Mouse (Mus musculus): ENCODE measurements around the gene Ethe1. TPM values are rescaled to one million over a fixed set of nuclear protein-coding genes. Genes with fewer than 3 reads are reported as not detected.
A peak's percentile ranks its signal among the peaks of the same experiment; 100 is the strongest.
"Not testable (repeated sequence)": the region's sequence is repeated elsewhere in the genome, so short reads cannot be mapped to it uniquely, and the experiment has no call there.

The Ethe1 gene
- polyA plus RNA-seq, 1 experiment, result 18.2 TPM

DNA sequence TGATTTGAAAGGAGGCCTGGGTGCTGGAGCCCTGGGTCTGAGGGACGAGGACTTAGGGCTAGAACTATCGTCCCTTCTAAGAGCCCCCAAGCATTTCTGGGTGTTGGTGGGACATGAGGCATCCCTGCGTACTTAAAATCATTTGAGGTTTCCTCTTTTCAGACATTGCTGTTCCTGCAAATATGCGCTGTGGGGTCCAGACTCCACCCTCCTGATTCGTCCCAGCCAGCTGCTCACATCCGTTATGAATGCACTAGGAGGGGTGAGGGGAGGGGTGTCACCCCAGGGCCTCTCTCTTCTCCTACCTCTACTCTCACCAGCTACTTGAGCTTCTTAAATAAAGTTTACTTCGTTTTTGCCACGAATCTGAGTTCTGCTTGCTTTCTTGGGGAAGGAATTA lies 21.2 kb downstream of the Ethe1 start:
- H3K27ac ChIP-seq (ENCODE audit: insufficient read depth, low read depth, low read length), result no peak overlapping the region
- H3K4me3 ChIP-seq (ENCODE audit: insufficient read depth, low read length), result no peak overlapping the region
- H3K4me1 ChIP-seq (ENCODE audit: control insufficient read depth, insufficient read depth, low read length), result peaks cover 9% of the 10 kb centered on the region
- TF ChIP-seq POLR2A (IDR thresholded peaks at IDR 0.05; ENCODE audit: borderline replicate concordance, low read depth, low read length) (no peak), CTCF (IDR thresholded peaks at IDR 0.05; ENCODE audit: low read depth, low read length) (no peak)

DNA sequence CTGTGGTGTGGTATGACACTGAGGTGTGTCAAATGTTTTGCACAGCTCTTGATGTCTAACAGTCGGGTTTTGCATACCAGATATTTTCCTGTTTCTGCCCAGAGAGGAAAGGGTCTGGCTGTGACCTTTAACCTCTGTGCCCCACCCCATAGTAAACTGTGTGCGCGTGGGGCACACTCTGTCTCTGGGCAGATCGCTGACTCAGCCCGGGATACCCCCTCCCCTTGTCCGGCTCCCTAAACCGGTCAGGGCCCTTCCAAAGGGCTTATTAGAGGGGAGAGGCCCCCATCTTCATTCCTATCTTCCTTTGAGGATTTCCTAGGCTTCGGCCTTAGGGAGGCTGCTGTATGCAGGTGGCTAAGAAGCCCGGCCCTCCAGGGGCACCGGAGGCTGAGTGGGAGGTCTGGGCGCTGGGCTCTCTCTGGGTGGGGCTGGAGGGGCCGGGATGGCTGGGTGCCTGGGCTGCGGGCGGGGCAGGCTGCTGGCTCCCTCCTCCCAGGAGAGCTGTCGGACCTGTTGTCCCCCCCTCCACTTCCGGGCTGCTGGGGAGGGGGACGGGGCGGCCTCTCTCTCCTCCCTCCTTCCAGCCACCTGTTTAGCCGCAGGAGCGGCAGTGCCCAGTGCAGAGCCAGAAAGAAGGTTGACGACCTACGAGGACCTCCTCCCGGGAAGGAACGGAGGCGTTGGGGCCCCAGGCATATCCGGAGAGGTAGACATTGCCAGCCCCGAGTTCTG lies 23.0 kb downstream of the Ethe1 start, which contains the start of gene Phldb3:
TSS of gene Phldb3 (plus strand) at position 620 of the 735 bp plus-strand sequence.
- TF ChIP-seq POLR2A (IDR thresholded peaks at IDR 0.05; ENCODE audit: borderline replicate concordance, low read depth, low read length) (no peak), CTCF (IDR thresholded peaks at IDR 0.05; ENCODE audit: low read depth, low read length) (peak; percentile 5; the same call in 1 of the 2 replicates)
- H3K4me1 ChIP-seq (ENCODE audit: control insufficient read depth, insufficient read depth, low read length), result peaks cover 4% of the 10 kb centered on the region
- peak within 1 kb of the TSS; percentile 70 for H3K4me3 ChIP-seq (ENCODE audit: insufficient read depth, low read length)
- no peak within 1 kb of the TSS for H3K27ac ChIP-seq (ENCODE audit: insufficient read depth, low read depth, low read length)

DNA sequence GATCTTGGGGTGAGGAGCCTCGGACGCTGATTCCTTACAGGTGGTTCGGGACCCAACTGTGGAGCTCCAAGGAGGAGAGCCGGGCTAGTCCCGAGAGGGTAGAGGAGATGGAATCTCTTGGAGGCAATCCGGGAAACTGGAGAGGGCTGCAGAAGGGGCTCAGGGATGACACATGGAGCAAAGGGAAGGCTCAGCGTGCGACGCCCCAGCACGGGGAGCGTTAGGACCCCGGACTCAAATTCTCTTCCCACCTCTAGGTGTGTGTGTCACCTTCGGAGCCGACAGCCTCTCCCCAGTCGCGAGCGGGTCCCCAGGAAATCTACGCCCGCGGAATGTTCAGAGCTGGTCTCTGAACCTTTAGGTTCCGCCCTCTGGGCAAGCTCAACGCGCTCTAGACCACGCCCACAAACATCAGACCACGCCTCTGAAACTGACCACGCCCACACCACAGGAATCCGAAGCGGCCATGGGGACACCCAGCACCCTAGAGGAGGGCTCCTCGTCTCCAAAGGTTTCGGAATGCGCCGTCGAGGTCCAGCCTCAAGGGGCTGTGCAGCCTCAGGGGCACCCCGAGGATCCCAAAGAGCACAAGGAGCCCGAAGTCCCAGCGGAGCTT lies 23.6 kb downstream of the Ethe1 start:
- Histone ChIP-seq H3K27ac (ENCODE audit: insufficient read depth, low read depth, low read length) (no peak overlapping the region), H3K4me3 (ENCODE audit: insufficient read depth, low read length) (peak overlapping the region; percentile 70), H3K4me1 (ENCODE audit: control insufficient read depth, insufficient read depth, low read length) (peaks cover 4% of the 10 kb centered on the region)
- TF ChIP-seq POLR2A (IDR thresholded peaks at IDR 0.05; ENCODE audit: borderline replicate concordance, low read depth, low read length) (no peak), CTCF (IDR thresholded peaks at IDR 0.05; ENCODE audit: low read depth, low read length) (no peak)

DNA sequence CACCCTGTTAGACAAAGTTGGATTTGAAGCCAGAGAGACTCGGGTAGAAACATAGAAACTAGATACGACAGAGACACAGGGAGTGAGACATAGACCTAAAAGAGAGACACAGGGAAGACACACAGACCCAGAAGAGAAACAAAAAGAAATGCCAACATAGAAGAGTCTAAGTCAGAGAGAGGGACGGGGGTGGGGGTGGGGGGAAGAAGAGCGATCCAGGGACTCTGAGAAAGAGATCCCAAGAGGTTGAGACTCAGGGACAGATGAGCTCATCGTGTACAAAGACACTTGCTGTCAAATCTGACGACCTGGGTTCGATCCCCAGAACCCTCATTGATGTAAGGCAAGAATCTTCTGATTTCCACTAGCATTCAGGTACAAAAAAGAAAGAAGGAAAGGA lies 24.4 kb downstream of the Ethe1 start:
- TF ChIP-seq CTCF (IDR thresholded peaks at IDR 0.05; ENCODE audit: low read depth, low read length), result no peak
- no peak for TF ChIP-seq POLR2A (IDR thresholded peaks at IDR 0.05; ENCODE audit: borderline replicate concordance, low read depth, low read length)
- H3K4me1 ChIP-seq (ENCODE audit: control insufficient read depth, insufficient read depth, low read length), result peaks cover 4% of the 10 kb centered on the region
- no peak overlapping the region for H3K27ac ChIP-seq (ENCODE audit: insufficient read depth, low read depth, low read length)
- H3K4me3 ChIP-seq (ENCODE audit: insufficient read depth, low read length), result peak overlapping the region; percentile 70

DNA sequence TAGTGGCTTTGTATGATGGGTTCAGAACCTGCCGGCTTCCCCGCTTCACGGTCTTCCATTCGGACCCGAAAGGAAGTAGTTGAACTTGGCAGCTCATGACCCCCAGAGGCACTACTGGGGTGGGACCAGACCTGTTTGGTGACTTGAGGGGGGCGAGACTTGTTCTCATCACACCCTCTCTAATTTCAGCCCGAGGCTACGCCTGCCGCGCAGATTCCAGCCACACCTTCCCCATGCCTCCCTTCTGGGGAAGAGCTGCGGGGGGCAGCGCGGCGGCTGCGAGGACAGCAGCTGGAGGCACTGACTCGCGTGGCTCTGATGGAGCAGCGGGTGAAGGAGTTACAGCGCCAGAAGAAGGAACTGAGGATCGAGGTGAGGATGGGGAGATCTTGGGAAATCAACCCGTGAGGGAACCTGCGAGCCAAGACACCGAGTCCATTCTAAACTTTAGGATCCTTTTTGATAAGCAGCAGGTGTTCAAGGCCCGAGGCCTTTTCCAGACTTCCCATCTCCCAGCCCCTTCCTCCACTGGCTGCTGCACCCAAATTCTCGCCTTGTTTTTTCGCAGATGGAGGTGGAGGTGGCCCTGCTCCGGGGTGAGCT lies 25.1 kb downstream of the Ethe1 start:
- Histone ChIP-seq H3K4me3 (ENCODE audit: insufficient read depth, low read length) (no peak overlapping the region), H3K4me1 (ENCODE audit: control insufficient read depth, insufficient read depth, low read length) (peaks cover 4% of the 10 kb centered on the region), H3K27ac (ENCODE audit: insufficient read depth, low read depth, low read length) (no peak overlapping the region)
- no peak for TF ChIP-seq CTCF (IDR thresholded peaks at IDR 0.05; ENCODE audit: low read depth, low read length)

DNA sequence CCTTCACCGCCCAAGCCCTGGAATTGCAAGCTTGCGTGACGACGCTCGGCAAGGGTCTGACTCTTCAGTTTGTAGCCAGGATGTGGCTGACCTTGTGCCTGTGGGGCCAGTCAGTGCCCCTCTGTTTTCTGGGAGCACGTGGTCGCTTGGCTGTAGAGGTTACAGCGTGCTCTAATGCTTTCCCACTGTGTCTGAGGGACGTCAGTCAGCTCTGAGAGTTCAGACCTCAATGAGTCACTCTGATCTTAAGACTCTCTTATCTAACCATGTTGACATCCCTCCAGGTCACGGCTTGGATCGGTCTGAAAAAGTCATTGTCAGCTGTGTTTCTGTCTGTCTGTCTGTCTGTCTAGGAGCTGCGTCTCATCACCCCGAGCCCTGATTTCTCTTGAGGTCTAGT lies 27.5 kb downstream of the Ethe1 start:
- Histone ChIP-seq H3K27ac (ENCODE audit: insufficient read depth, low read depth, low read length) (no peak overlapping the region), H3K4me3 (ENCODE audit: insufficient read depth, low read length) (no peak overlapping the region), H3K4me1 (ENCODE audit: control insufficient read depth, insufficient read depth, low read length) (peaks cover 4% of the 10 kb centered on the region)
- TF ChIP-seq POLR2A (IDR thresholded peaks at IDR 0.05; ENCODE audit: borderline replicate concordance, low read depth, low read length) (no peak), CTCF (IDR thresholded peaks at IDR 0.05; ENCODE audit: low read depth, low read length) (no peak)

DNA sequence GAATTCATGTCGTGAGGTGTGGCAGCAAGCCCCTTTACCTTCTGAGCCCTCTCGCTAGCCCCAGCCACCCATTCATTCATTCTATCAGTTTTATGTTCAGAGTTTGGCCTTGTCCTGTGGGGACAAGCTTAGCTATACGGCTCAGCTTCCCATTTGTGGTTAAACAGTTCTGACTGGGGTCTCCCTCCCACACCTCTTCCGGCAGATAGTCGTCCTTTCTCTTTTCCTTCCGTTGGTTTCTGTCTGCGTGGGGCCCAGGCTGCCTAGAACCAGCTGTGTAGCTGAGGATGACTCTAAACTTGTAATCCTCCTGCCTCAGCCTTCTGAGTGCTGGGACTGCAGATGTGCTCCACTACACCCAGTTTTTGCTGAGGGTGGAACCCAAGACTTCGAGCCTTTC lies 30.4 kb downstream of the Ethe1 start:
- Histone ChIP-seq H3K4me1 (ENCODE audit: control insufficient read depth, insufficient read depth, low read length) (no peaks in the 10 kb centered on the region), H3K27ac (ENCODE audit: insufficient read depth, low read depth, low read length) (no peak overlapping the region), H3K4me3 (ENCODE audit: insufficient read depth, low read length) (no peak overlapping the region)
- TF ChIP-seq POLR2A (IDR thresholded peaks at IDR 0.05; ENCODE audit: borderline replicate concordance, low read depth, low read length) (no peak), CTCF (IDR thresholded peaks at IDR 0.05; ENCODE audit: low read depth, low read length) (no peak)

DNA sequence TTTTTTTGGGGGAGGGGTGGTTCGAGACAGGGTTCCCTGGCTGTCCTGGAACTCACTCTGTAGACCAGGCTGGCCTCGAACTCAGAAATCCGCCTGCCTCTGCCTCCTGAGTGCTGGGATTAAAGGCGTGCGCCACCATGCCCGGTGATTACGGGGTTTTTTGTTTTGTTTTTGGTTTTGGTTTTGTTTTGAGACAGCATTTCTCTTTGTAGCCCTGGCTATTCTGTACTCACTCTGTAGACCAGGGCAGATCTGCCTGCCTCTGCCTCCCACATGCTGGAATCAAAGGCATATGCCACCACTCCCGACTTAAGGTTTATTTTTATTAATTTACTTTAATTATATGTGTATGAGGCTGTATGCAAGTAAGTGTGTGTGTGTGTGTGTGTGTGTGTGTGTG lies 31.0 kb downstream of the Ethe1 start:
- not testable (repeated sequence) for H3K4me3 ChIP-seq (ENCODE audit: insufficient read depth, low read length); H3K27ac ChIP-seq (ENCODE audit: insufficient read depth, low read depth, low read length); H3K4me1 ChIP-seq (ENCODE audit: control insufficient read depth, insufficient read depth, low read length)

DNA sequence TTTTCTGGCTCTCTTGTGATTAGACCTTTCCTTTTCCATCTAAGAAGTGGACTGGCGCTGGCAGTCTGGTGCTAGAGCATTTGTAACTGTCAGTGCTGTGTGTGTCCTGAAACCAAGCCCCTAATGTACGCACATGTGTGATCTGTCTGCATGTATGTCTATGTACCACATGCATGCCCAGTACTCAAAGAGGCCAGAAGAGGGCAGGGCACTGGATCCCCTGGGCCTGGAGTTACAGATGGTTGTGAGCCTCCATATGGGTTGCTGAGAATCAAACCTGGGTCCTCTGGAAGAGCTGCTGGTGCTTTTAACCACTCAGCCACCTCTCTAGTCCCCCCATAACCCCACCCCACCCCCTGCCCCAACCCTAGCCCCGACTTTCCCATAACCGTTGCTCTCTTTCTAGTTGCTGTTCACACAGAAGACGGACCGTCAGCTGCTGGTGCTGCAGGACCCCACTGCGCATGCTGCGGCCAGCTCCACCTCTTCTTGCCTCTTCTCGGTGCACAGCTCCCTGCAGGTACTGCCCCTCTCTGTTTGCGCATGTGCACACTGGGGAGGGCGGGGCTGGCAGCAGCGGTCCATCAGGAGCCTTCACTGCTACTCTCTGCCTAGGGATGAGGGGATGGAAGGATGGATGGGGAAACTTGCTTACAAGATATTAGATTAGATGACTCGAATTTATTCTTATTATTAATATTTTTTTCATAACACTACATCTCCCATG lies 32.5 kb downstream of the Ethe1 start:
- H3K27ac ChIP-seq (ENCODE audit: insufficient read depth, low read depth, low read length), result no peak overlapping the region
- H3K4me1 ChIP-seq (ENCODE audit: control insufficient read depth, insufficient read depth, low read length), result no peaks in the 10 kb centered on the region
- H3K4me3 ChIP-seq (ENCODE audit: insufficient read depth, low read length), result no peak overlapping the region
- no peak for TF ChIP-seq POLR2A (IDR thresholded peaks at IDR 0.05; ENCODE audit: borderline replicate concordance, low read depth, low read length)
- TF ChIP-seq CTCF (IDR thresholded peaks at IDR 0.05; ENCODE audit: low read depth, low read length), result no peak

DNA sequence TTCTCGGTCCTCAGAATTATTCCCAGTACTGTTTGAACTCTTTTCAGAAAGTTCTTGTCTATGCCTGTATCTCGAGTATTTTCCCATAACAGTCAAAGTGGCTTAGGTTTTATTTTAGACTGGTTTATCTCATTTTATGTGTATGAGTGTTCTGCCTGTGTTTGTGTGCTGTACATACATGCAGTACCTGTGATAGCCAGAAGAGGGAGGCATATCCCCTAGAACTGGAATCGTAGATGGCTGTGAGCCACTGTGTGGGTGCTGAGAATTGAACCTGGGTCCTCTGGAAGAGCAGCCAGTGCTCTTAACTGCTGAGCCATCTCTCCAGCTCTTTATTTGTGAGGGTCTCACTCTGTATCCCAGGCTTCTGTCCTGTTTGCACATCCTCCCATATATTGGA lies 33.9 kb downstream of the Ethe1 start:
- Histone ChIP-seq H3K4me1 (ENCODE audit: control insufficient read depth, insufficient read depth, low read length) (no peaks in the 10 kb centered on the region), H3K27ac (ENCODE audit: insufficient read depth, low read depth, low read length) (no peak overlapping the region), H3K4me3 (ENCODE audit: insufficient read depth, low read length) (no peak overlapping the region)
- TF ChIP-seq CTCF (IDR thresholded peaks at IDR 0.05; ENCODE audit: low read depth, low read length), result no peak
- no peak for TF ChIP-seq POLR2A (IDR thresholded peaks at IDR 0.05; ENCODE audit: borderline replicate concordance, low read depth, low read length)

All from bone marrow macrophage, adult 2 months (primary cell).